Mouse (Mus musculus) myocyte (in vitro differentiated cells): ENCODE results near the gene Rapgef4. TPM values are rescaled to one million over a fixed set of nuclear protein-coding genes. Genes with fewer than 3 reads are reported as not detected.

Experiments
- H3K27me3 ChIP-seq: one replicate; pipeline ENCODE4 v1.6.1; 2011; ENCODE audit not compliant: control insufficient read depth, insufficient read depth, insufficient read length
- H3K36me3 ChIP-seq: one replicate; pipeline ENCODE4 v1.6.1; 2011; ENCODE audit not compliant: control insufficient read depth, insufficient read depth
- H3K4me2 ChIP-seq: one replicate; pipeline ENCODE4 v1.6.1; 2011; ENCODE audit warnings: low read depth, control low read depth
- H3K4me3 ChIP-seq: one replicate; pipeline ENCODE4 v1.5.1; 2011; ENCODE audit warnings: mild to moderate bottlenecking, control low read depth, moderate library complexity
- H3K79me2 ChIP-seq: one replicate; pipeline ENCODE4 v1.6.1; 2011; ENCODE audit not compliant: control insufficient read depth, insufficient read depth
- H3ac ChIP-seq: one replicate; pipeline ENCODE4 v1.6.1; 2011; ENCODE audit not compliant: control insufficient read depth, insufficient read length
- CEBPB ChIP-seq: IDR thresholded peaks from 2 replicates; pipeline ENCODE4 v1.6.1; 2011; ENCODE audit warnings: mild to moderate bottlenecking, moderate library complexity; ENCODE audit not compliant: poor library complexity, insufficient read depth, severe bottlenecking
- E2F4 ChIP-seq: IDR thresholded peaks from one replicate; pipeline ENCODE4 v1.6.1; 2011; ENCODE audit warnings: mild to moderate bottlenecking, control low read depth, moderate library complexity; ENCODE audit not compliant: insufficient read depth
- MAX ChIP-seq: IDR thresholded peaks from one replicate; pipeline ENCODE4 v1.6.1; 2011; ENCODE audit warnings: low read depth, mild to moderate bottlenecking, control low read depth
- MYOD1 ChIP-seq, 3 experiments: IDR thresholded peaks; one replicate each; pipeline ENCODE4 v1.6.1; 2011; ENCODE audit warnings: control low read depth in 2 of 3, low read depth in 2 of 3, mild to moderate bottlenecking in 2 of 3, moderate library complexity in 1 of 3; ENCODE audit not compliant: insufficient read length in 2 of 3, control insufficient read depth in 1 of 3
- MYOG ChIP-seq, 3 experiments: IDR thresholded peaks; one replicate each; pipeline ENCODE4 v1.6.1; 2011; ENCODE audit warnings: control low read depth in 2 of 3, low read depth in 2 of 3, mild to moderate bottlenecking in 2 of 3; ENCODE audit not compliant: insufficient read length in 2 of 3, control insufficient read depth in 1 of 3, insufficient read depth in 1 of 3
- POLR2A ChIP-seq: IDR thresholded peaks from one replicate; pipeline ENCODE4 v1.6.1; 2011; ENCODE audit warnings: low read depth, mild to moderate bottlenecking, control low read depth, moderate library complexity; ENCODE audit not compliant: insufficient read length
- POLR2AphosphoS2 ChIP-seq: IDR thresholded peaks from one replicate; pipeline ENCODE4 v1.6.1; 2011; ENCODE audit warnings: low read depth, control low read depth; ENCODE audit not compliant: insufficient read length
- REST ChIP-seq: IDR thresholded peaks from one replicate; pipeline ENCODE4 v1.6.1; 2011; ENCODE audit warnings: mild to moderate bottlenecking, control low read depth, moderate library complexity; ENCODE audit not compliant: insufficient read depth, insufficient read length
- SRF ChIP-seq: IDR thresholded peaks from one replicate; pipeline ENCODE4 v1.6.1; 2011; ENCODE audit warnings: low read depth; ENCODE audit not compliant: control insufficient read depth, insufficient read length
- TCF12 ChIP-seq: IDR thresholded peaks from one replicate; pipeline ENCODE4 v1.6.1; 2011; ENCODE audit warnings: mild to moderate bottlenecking, control low read depth; ENCODE audit not compliant: poor library complexity, insufficient read depth, severe bottlenecking
- TCF3 ChIP-seq: IDR thresholded peaks from one replicate; pipeline ENCODE4 v1.6.1; 2011; ENCODE audit warnings: low read depth, control low read depth; ENCODE audit not compliant: insufficient read length
- USF1 ChIP-seq: IDR thresholded peaks from one replicate; pipeline ENCODE4 v1.6.1; 2011; ENCODE audit warnings: low read depth, mild to moderate bottlenecking, control low read depth, moderate library complexity
- polyA plus RNA-seq: library from polyadenylated mRNA; unstranded; fragments of >200 nt; fragmentation: generic; extraction: Trizol; gene quantifications from one replicate; pipeline ENCODE4 v1.2.1, GENCODE M21; 2012; ENCODE audit warnings: missing spikeins

Gene Rapgef4
- polyA plus RNA-seq, 1 experiment: 0.28 TPM

- Histone ChIP-seq H3K4me3 (peak overlapping the region; percentile 46), H3K4me2 (peak overlapping the region; percentile 86), H3K36me3 (no peaks in the 10 kb centered on the region), H3K79me2 (peaks cover 46% of the 10 kb centered on the region), H3K27me3 (no peaks in the 10 kb centered on the region), H3ac (peak overlapping the region; percentile 70)
- no peak for TF ChIP-seq MYOD1 (IDR thresholded peaks at IDR 0.05; ENCODE audit: control insufficient read depth in 1 of 3, insufficient read length in 2 of 3, low read depth in 2 of 3)
- no peak for TF ChIP-seq TCF3
- TF ChIP-seq SRF: no peak
- TF ChIP-seq CEBPB: peak; percentile 77
Measured at GRCm38 (mm10) chr2:72285888-72286661, 305.0 kb downstream of the Rapgef4 start.

GRCm38 (mm10) chr2:72287142-72287541, 306.1 kb downstream of the Rapgef4 start:
- Histone ChIP-seq H3K79me2 (peaks cover 57% of the 10 kb centered on the region), H3K4me3 (peak overlapping the region; percentile 46), H3K36me3 (no peaks in the 10 kb centered on the region), H3K27me3 (no peaks in the 10 kb centered on the region), H3K4me2 (peak overlapping the region; percentile 86), H3ac (no peak overlapping the region)
- no peak for TF ChIP-seq TCF3
- TF ChIP-seq SRF: peak; percentile 92

DNA sequence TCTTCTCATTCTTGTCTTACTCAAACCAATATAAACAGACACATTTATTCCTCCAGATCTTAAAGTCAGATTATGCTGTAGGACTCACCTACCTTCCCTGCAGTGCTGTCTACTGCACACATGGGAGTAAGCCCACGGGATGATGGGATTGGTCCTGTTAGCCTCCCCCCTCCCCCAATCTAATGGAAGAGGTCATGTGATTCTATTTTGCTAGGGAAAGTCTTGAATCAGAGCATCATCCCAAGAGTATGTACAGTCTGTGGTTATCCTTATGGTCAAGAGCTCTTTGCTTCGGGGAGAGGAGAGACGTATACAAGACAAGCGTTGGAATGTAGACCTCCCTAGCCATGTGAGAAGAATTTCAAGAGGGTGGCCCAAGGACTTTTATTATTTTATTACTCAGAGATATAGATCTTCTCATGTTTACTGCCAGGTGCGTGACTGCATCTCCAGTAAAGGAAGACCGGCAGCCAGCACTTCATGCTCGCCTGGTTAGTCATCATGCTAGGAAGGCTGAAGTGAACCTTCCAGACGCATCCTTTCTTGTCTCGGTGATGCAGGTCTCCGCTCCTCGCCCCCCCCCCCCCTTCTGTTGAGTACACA, 308.0 kb downstream of the Rapgef4 start:
- no peak for TF ChIP-seq REST
- TF ChIP-seq CEBPB: no peak
- no peak for TF ChIP-seq MAX
- TF ChIP-seq POLR2A: no peak
- no peak for TF ChIP-seq TCF12
- peak; percentile 85 for TF ChIP-seq USF1
- no peak for TF ChIP-seq E2F4
- TF ChIP-seq POLR2AphosphoS2: no peak
- TF ChIP-seq SRF: no peak
- TF ChIP-seq MYOG (IDR thresholded peaks at IDR 0.05; ENCODE audit: control insufficient read depth in 1 of 3, insufficient read depth in 1 of 3, insufficient read length in 2 of 3, low read depth in 2 of 3): no peak
- peak in 1 of 3 experiments; percentile 4 for TF ChIP-seq MYOD1 (IDR thresholded peaks at IDR 0.05; ENCODE audit: control insufficient read depth in 1 of 3, insufficient read length in 2 of 3, low read depth in 2 of 3)
- TF ChIP-seq TCF3: no peak
- H3K4me3 ChIP-seq: no peak overlapping the region
- H3K79me2 ChIP-seq: peaks cover 76% of the 10 kb centered on the region
- no peak overlapping the region for H3ac ChIP-seq
- peak overlapping the region; percentile 86 for H3K4me2 ChIP-seq
- no peaks in the 10 kb centered on the region for H3K36me3 ChIP-seq
- no peaks in the 10 kb centered on the region for H3K27me3 ChIP-seq

DNA sequence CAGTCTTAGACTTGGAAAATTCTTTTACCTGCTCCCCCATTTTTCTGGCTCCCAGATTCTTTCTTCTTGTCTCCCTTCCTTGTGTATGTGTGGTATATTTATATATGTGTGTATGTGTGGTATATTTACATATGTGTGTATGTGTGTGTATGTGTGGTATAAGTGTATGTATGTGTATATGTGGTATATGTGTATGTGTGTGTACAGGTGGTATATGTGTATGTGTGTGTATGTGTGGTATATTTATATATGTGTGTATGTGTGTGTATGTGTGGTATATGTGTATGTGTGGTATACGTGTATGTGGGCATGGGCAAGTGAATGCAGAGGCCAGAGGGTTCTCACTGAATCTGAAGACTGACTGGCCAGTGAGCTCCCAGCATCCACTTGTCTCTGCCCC, 310.1 kb downstream of the Rapgef4 start:
- peaks cover 5% of the 10 kb centered on the region for H3K36me3 ChIP-seq
- no peaks in the 10 kb centered on the region for H3K27me3 ChIP-seq
- no peak overlapping the region for H3ac ChIP-seq
- TF ChIP-seq SRF (no peak), TCF12 (no peak), REST (no peak), CEBPB (no peak), TCF3 (no peak), MAX (no peak), USF1 (no peak), MYOG (IDR thresholded peaks at IDR 0.05; ENCODE audit: control insufficient read depth in 1 of 3, insufficient read depth in 1 of 3, insufficient read length in 2 of 3, low read depth in 2 of 3) (no peak), POLR2A (no peak)
- no peak overlapping the region for H3K4me3 ChIP-seq
- H3K79me2 ChIP-seq: peaks cover 92% of the 10 kb centered on the region
- H3K4me2 ChIP-seq: no peak overlapping the region

- H3K27me3 ChIP-seq: no peaks in the 10 kb centered on the region
- H3K4me3 ChIP-seq: no peak overlapping the region
- H3K4me2 ChIP-seq: no peak overlapping the region
- H3K79me2 ChIP-seq: peaks cover 86% of the 10 kb centered on the region
- TF ChIP-seq SRF (no peak), TCF3 (no peak)
- peaks cover 10% of the 10 kb centered on the region for H3K36me3 ChIP-seq
- H3ac ChIP-seq: no peak overlapping the region
Measured at GRCm38 (mm10) chr2:72292573-72292972, 311.5 kb downstream of the Rapgef4 start.
